Mouse (Mus musculus) testis, adult 2 months (tissue): ENCODE results near the gene Cdkl3.

ENCODE experiments used
- CTCF ChIP-seq: fragments of 200-500 bp; IDR thresholded peaks from 2 replicates; pipeline ENCODE4 v1.5.1; 2012; ENCODE audit warnings: low read depth, mild to moderate bottlenecking, inconsistent platforms, low read length, moderate library complexity; ENCODE audit not compliant: control insufficient read depth, insufficient read depth, insufficient replicate concordance
- POLR2A ChIP-seq: fragments of 200-500 bp; IDR thresholded peaks from 2 replicates; pipeline ENCODE4 v1.6.1; 2012; ENCODE audit warnings: low read depth, mild to moderate bottlenecking, inconsistent platforms, low read length, moderate library complexity; ENCODE audit not compliant: control insufficient read depth

GRCm38 (mm10) chr11:51960967-51961471, 43.0 kb upstream of the Cdkl3 start:
- TF ChIP-seq POLR2A = no peak
- no peak for TF ChIP-seq CTCF
